Mouse (Mus musculus): ENCODE measurements around the gene Gm8011.
"Not testable (repeated sequence)": the region's sequence is repeated elsewhere in the genome, so short reads cannot be mapped to it uniquely, and the experiment has no call there.

Gene Gm8011

GRCm38 (mm10) chr14:42463581-42463980 is at the start of gene Gm8011:
Gm8011 (plus strand) TSS chr14:42463881.
- DNase-seq: not testable (repeated sequence)

DNA sequence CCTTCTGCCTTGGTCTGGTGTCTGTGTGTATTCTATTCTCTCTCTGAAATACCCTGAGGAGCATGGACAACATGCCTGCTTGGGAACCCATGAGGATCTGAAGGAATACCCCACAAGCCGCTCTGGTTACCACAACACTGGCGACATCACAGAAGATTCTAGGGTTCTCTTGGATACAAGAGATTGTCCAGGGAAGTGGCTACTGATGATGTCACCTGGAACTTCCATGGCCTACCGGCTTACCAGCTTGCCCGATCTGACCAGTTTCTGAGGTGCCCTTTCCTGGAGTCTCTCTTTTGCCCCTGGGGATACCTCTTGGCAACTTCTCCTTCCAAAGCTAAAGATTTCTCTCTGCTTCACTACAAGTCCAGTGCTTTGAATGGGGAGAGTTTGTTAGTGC is 24.1 kb upstream of the Gm8011 start, which contains the start of gene Gm8005:
Gene Gm8005, minus strand, starts transcription at position 101 of the 400 bp plus-strand sequence.
- DNase-seq: not testable (repeated sequence)

- DNase-seq: not testable (repeated sequence)
Measured at GRCm38 (mm10) chr14:42502249-42502648, 38.6 kb downstream of the Gm8011 start, which contains the start of gene Gm8020. Gm8020 (minus strand) TSS chr14:42502349.

Data from retina, postnatal 1 day (tissue).